In the genomic region with DNA sequence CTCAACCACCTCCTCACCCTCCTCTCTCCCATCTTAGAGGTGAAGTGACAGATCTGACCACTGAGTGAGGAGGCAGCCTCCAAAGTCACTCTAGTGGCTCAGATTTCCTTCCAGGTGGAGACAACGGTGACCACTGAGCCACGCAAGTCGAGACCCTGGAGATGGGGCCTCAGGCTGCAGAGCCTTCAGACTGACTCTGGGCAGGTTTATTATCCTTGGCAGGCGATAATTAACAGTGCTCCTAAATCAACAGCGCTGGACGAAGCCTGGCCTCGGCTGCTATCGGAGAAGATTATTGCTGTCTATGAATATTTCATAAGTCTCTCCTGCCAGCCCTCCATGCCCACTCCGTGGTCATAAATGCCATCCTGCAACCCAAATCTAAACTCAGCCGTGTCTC, we compare ENCODE assay signal across 23 mouse cellular contexts.
A peak's percentile ranks its signal among the peaks of the same experiment; 100 is the strongest.
DNase-seq lines count a peak whose midpoint lies in the region; ATAC-seq and TF ChIP-seq lines count a peak whose summit lies in the region.
"Had no signal": no experiment of that assay in that cellular context is flagged by ENCODE, and none has a peak within 500 bp of the region (broad histone marks: within the 10 kb centered on the region; RNA-seq: fewer than 3 reads in every experiment).

No protein-coding gene starts in this region.

- no peak for TF ChIP-seq POLR2A in brain, embryonic 14.5 days (IDR thresholded peaks at IDR 0.05; ENCODE audit: borderline replicate concordance, extremely low read depth, insufficient read depth, insufficient read length, poor library complexity, severe bottlenecking)

- no peak for DNase-seq in hindbrain, embryonic 10.5 days (ENCODE audit: low spot score)
- DNase-seq in hindbrain, postnatal 0 days (ENCODE audit: low spot score): no peak
- DNase-seq in kidney, postnatal 14 days: no peak
- DNase-seq in brain, embryonic 14.5 days (ENCODE audit: low read depth): peak; percentile 32
- DNase-seq in retina, embryonic 14.5 days (ENCODE audit: low spot score): no peak
- DNase-seq: adrenal gland, adult 8-10 months; adrenal gland, postnatal 25 days; cerebellum, adult 18-20 months; cerebellum, adult 9-10 months; cerebellum, postnatal 14 days; gastrocnemius, postnatal 10 days; gastrocnemius, postnatal 36 days; heart, adult 2 months had no signal

- H3K9me3 ChIP-seq in hindbrain, embryonic 10.5 days: 0 out of 2 replicates have a peak, but pooled peaks cover 5% of the 10 kb centered on the region
- no peaks in the 10 kb centered on the region for H3K9me3 ChIP-seq in hindbrain, postnatal 0 days (ENCODE audit: low read length)
- peaks cover 5% of the 10 kb centered on the region; the same call in 1 of the 2 replicates for H3K9me3 ChIP-seq in kidney, embryonic 16.5 days (ENCODE audit: low read length)
- H3K9me3 ChIP-seq in midbrain, embryonic 13.5 days: no peaks in the 10 kb centered on the region; the same call in 1 of the 2 replicates
- no peaks in the 10 kb centered on the region for H3K9me3 ChIP-seq in midbrain, embryonic 15.5 days
- H3K9me3 ChIP-seq: forebrain, embryonic 13.5 days; heart, embryonic 10.5 days; hindbrain, embryonic 13.5 days had no signal

- TF ChIP-seq CTCF in hindbrain, postnatal 0 days (IDR thresholded peaks at IDR 0.05; ENCODE audit: low read depth): no peak
- no peak for TF ChIP-seq CTCF in brain, embryonic 14.5 days (IDR thresholded peaks at IDR 0.05; ENCODE audit: borderline replicate concordance, extremely low read depth, insufficient read depth, insufficient read length)

- no peak overlapping the region for H3K4me2 ChIP-seq in hindbrain, postnatal 0 days (ENCODE audit: low read depth, low read length)
- no peak overlapping the region for H3K4me2 ChIP-seq in kidney, embryonic 16.5 days (replicated peaks; ENCODE audit: low read depth, low read length)
- no peak overlapping the region for H3K4me2 ChIP-seq in midbrain, embryonic 13.5 days (replicated peaks)
- H3K4me2 ChIP-seq in midbrain, embryonic 15.5 days: no peak overlapping the region
- H3K4me2 ChIP-seq: forebrain, embryonic 13.5 days; heart, embryonic 13.5 days; hindbrain, embryonic 13.5 days had no signal

- H3K27ac ChIP-seq in hindbrain, embryonic 10.5 days: peak overlapping the region; percentile 50; the same call in 1 of the 2 replicates
- H3K27ac ChIP-seq in hindbrain, postnatal 0 days: no peak overlapping the region
- no peak overlapping the region for H3K27ac ChIP-seq in kidney, embryonic 16.5 days (ENCODE audit: low read length)
- no peak overlapping the region for H3K27ac ChIP-seq in midbrain, embryonic 13.5 days
- H3K27ac ChIP-seq in midbrain, embryonic 15.5 days: no peak overlapping the region
- H3K27ac ChIP-seq: forebrain, embryonic 13.5 days; heart, adult 2 months; heart, embryonic 10.5 days; heart, embryonic 13.5 days had no signal

- H3K9ac ChIP-seq in hindbrain, postnatal 0 days (replicated peaks; ENCODE audit: low read length): no peak overlapping the region
- H3K9ac ChIP-seq in kidney, embryonic 16.5 days (replicated peaks; ENCODE audit: low read length): no peak overlapping the region
- no peak overlapping the region for H3K9ac ChIP-seq in midbrain, embryonic 13.5 days (replicated peaks)
- H3K9ac ChIP-seq in midbrain, embryonic 15.5 days: no peak overlapping the region
- H3K9ac ChIP-seq: forebrain, embryonic 13.5 days; heart, embryonic 13.5 days; hindbrain, embryonic 13.5 days had no signal

- H3K4me3 ChIP-seq in hindbrain, embryonic 10.5 days: no peak overlapping the region
- H3K4me3 ChIP-seq in hindbrain, postnatal 0 days (ENCODE audit: low read length): no peak overlapping the region
- H3K4me3 ChIP-seq in kidney, embryonic 16.5 days (ENCODE audit: low read length): no peak overlapping the region
- H3K4me3 ChIP-seq in midbrain, embryonic 13.5 days (replicated peaks): no peak overlapping the region
- H3K4me3 ChIP-seq in midbrain, embryonic 15.5 days: no peak overlapping the region
- H3K4me3 ChIP-seq: forebrain, embryonic 10.5 days; forebrain, embryonic 13.5 days; heart, adult 2 months; heart, embryonic 10.5 days; heart, embryonic 13.5 days; hindbrain, embryonic 13.5 days had no signal

- ATAC-seq in hindbrain, postnatal 0 days: no peak
- ATAC-seq in kidney, embryonic 16.5 days (ENCODE audit: low FRiP score, low TSS enrichment): 0 out of 2 replicates have a peak, but pooled peaks have one; percentile 44
- 0 out of 2 replicates have a peak, but pooled peaks have one; percentile 38 for ATAC-seq in midbrain, embryonic 13.5 days
- no peak for ATAC-seq in midbrain, embryonic 15.5 days (replicated peaks)
- ATAC-seq: activated CD4-positive, CD25-positive, alpha-beta regulatory T cell, adult 4 months; forebrain, embryonic 13.5 days; forebrain, embryonic 16.5 days had no signal

- H3K36me3 ChIP-seq in hindbrain, embryonic 10.5 days: no peaks in the 10 kb centered on the region
- H3K36me3 ChIP-seq in hindbrain, postnatal 0 days (ENCODE audit: insufficient read depth, low read length): no peaks in the 10 kb centered on the region
- no peaks in the 10 kb centered on the region for H3K36me3 ChIP-seq in kidney, embryonic 16.5 days (ENCODE audit: insufficient read depth, low read length)
- H3K36me3 ChIP-seq in midbrain, embryonic 13.5 days: no peaks in the 10 kb centered on the region
- no peaks in the 10 kb centered on the region for H3K36me3 ChIP-seq in midbrain, embryonic 15.5 days (replicated peaks)
- H3K36me3 ChIP-seq: forebrain, embryonic 10.5 days; heart, embryonic 10.5 days; heart, embryonic 13.5 days; hindbrain, embryonic 13.5 days had no signal

- no peaks in the 10 kb centered on the region for H3K27me3 ChIP-seq in hindbrain, embryonic 10.5 days (ENCODE audit: insufficient read depth, poor library complexity, severe bottlenecking)
- no peaks in the 10 kb centered on the region for H3K27me3 ChIP-seq in hindbrain, postnatal 0 days (ENCODE audit: insufficient read depth, low read length)
- H3K27me3 ChIP-seq in kidney, embryonic 16.5 days (ENCODE audit: insufficient read depth, low read length): no peaks in the 10 kb centered on the region
- no peaks in the 10 kb centered on the region for H3K27me3 ChIP-seq in midbrain, embryonic 13.5 days
- H3K27me3 ChIP-seq in midbrain, embryonic 15.5 days (replicated peaks): no peaks in the 10 kb centered on the region
- H3K27me3 ChIP-seq: forebrain, embryonic 13.5 days; hindbrain, embryonic 13.5 days had no signal

- WGBS in hindbrain, embryonic 10.5 days: 76% methylated on average over 10 of the region's 10 CpGs
- 40% methylated on average over 10 of the region's 10 CpGs for WGBS in hindbrain, postnatal 0 days
- 16% methylated on average over 10 of the region's 10 CpGs for WGBS in kidney, embryonic 16.5 days
- WGBS in midbrain, embryonic 13.5 days: 50% methylated on average over 10 of the region's 10 CpGs
- 36% methylated on average over 10 of the region's 10 CpGs for WGBS in midbrain, embryonic 15.5 days

- peaks cover 21% of the 10 kb centered on the region for H3K4me1 ChIP-seq in hindbrain, embryonic 10.5 days (replicated peaks)
- no peaks in the 10 kb centered on the region for H3K4me1 ChIP-seq in hindbrain, postnatal 0 days (ENCODE audit: insufficient read depth, low read length)
- peaks cover 16% of the 10 kb centered on the region for H3K4me1 ChIP-seq in kidney, embryonic 16.5 days (ENCODE audit: insufficient read depth, low read length)
- H3K4me1 ChIP-seq in midbrain, embryonic 13.5 days (replicated peaks): peaks cover 25% of the 10 kb centered on the region
- peaks cover 17% of the 10 kb centered on the region for H3K4me1 ChIP-seq in midbrain, embryonic 15.5 days
- H3K4me1 ChIP-seq: forebrain, embryonic 13.5 days; heart, embryonic 10.5 days; heart, embryonic 13.5 days had no signal

Comparison
In these comparisons a context has a peak if more than half of its experiments do, and no peak if none do; other contexts are left out.
1. ATAC-seq: peak in kidney, embryonic 16.5 days (single experiment) and midbrain, embryonic 13.5 days (single experiment); none in hindbrain, postnatal 0 days (single experiment) and midbrain, embryonic 15.5 days (single experiment).